Comparison of ENCODE assay signal across 25 mouse cellular contexts in the genomic region with DNA sequence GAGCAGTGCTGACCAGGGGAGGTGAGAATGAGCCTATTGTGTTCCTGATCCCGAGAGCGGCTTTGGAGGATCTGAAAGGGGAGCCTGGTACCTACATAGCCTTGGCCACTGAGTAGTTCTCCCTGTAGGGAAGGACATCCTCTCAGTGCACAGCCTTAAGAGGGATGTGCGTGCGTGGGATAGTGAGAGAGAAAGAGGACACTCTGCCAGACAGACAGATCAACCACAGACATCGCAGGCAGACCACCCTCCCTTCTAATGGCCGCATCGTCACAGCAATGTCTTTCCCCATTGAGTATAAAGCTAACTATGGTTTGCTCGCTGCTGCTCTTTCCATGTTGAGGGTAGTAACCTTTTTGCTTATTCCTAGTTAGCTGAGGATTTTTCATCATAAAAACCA. TPM values are rescaled to one million over a fixed set of nuclear protein-coding genes. Genes with fewer than 3 reads are reported as not detected.
"Had no signal": no experiment of that assay in that cellular context is flagged by ENCODE, and none has a peak within 500 bp of the region (broad histone marks: within the 10 kb centered on the region; RNA-seq: fewer than 3 reads in every experiment).

No protein-coding gene starts in this region.

- H3K27me3 ChIP-seq: lung, embryonic 15.5 days; midbrain, embryonic 12.5 days; neural tube, embryonic 12.5 days; stomach, embryonic 15.5 days had no signal

- H3K9ac ChIP-seq: liver, embryonic 13.5 days; liver, embryonic 15.5 days; liver, postnatal 0 days; lung, embryonic 15.5 days; midbrain, embryonic 12.5 days; neural tube, embryonic 12.5 days; stomach, embryonic 15.5 days had no signal

- H3K4me1 ChIP-seq: liver, embryonic 13.5 days; liver, embryonic 15.5 days; lung, embryonic 15.5 days; midbrain, embryonic 12.5 days; neural tube, embryonic 12.5 days; stomach, embryonic 15.5 days had no signal

- H3K27ac ChIP-seq: liver, embryonic 13.5 days; liver, embryonic 15.5 days; lung, embryonic 15.5 days; midbrain, embryonic 12.5 days; neural tube, embryonic 12.5 days; stomach, embryonic 15.5 days; stomach, postnatal 0 days had no signal

- H3K4me2 ChIP-seq: liver, embryonic 13.5 days; liver, embryonic 15.5 days; lung, embryonic 15.5 days; midbrain, embryonic 12.5 days; neural tube, embryonic 12.5 days; stomach, embryonic 15.5 days had no signal

- H3K9me3 ChIP-seq: liver, embryonic 13.5 days; liver, embryonic 15.5 days; lung, embryonic 15.5 days; midbrain, embryonic 12.5 days; neural tube, embryonic 12.5 days; stomach, embryonic 15.5 days had no signal

- DNase-seq: liver, embryonic 13.5 days; liver, postnatal 0 days; lung, adult 2 months; lung, postnatal 14 days; lung, postnatal 36 days; midbrain, embryonic 14.5 days; right cerebral cortex, postnatal 14 days; thymus, adult 2 months; thymus, postnatal 36 days had no signal

- H3K4me3 ChIP-seq: liver, embryonic 13.5 days; liver, embryonic 15.5 days; lung, embryonic 15.5 days; megakaryocyte, embryonic 14.5 days; midbrain, embryonic 12.5 days; neural tube, embryonic 12.5 days; stomach, embryonic 15.5 days had no signal

- H3K36me3 ChIP-seq: liver, embryonic 13.5 days; liver, embryonic 15.5 days; lung, embryonic 15.5 days; midbrain, embryonic 12.5 days; neural tube, embryonic 12.5 days; stomach, embryonic 15.5 days had no signal

- ATAC-seq: liver, postnatal 0 days; lung, postnatal 0 days had no signal

RNA-seq across cellular contexts. Expression of a gene that starts 11.7 kb away (rescaled TPM):
- total RNA-seq: megakaryocyte progenitor cell, adult 5-6 weeks; midbrain, postnatal 0 days; monocyte, adult 5-6 weeks; neutrophil, adult 5-6 weeks had no signal
- polyA plus RNA-seq: liver, embryonic 13.5 days; liver, embryonic 15.5 days; liver, postnatal 0 days; lung, adult 2 months; lung, embryonic 15.5 days; lung, postnatal 0 days; macrophage; midbrain, embryonic 12.5 days; midbrain, embryonic 14.5 days; midbrain, postnatal 0 days; neural tube, embryonic 12.5 days; neural tube, embryonic 14.5 days; spleen, adult 2 months; stomach, embryonic 15.5 days; stomach, postnatal 0 days; testis, adult 2 months; thymus, adult 2 months had no signal
